Comparison of ENCODE assay signal across 8 mouse cellular contexts in genomic region chr5:142416070-142416775, GRCm38 (mm10). TPM values are rescaled to one million over a fixed set of nuclear protein-coding genes. Genes with fewer than 3 reads are reported as not detected.
DNase-seq lines count a peak whose midpoint lies in the region; ATAC-seq and TF ChIP-seq lines count a peak whose summit lies in the region.

No protein-coding gene starts in this region.

- no peaks in the 10 kb centered on the region for H3K9me3 ChIP-seq in embryonic facial prominence, embryonic 13.5 days

- H3K4me1 ChIP-seq in heart, adult 2 months (ENCODE audit: control insufficient read depth, insufficient read depth, low read length): peaks cover 17% of the 10 kb centered on the region
- H3K4me1 ChIP-seq in embryonic facial prominence, embryonic 13.5 days: peaks cover 38% of the 10 kb centered on the region

- H3K27ac ChIP-seq in heart, adult 2 months: peak overlapping the region; percentile 30
- peak overlapping the region; percentile 53; the same call in 1 of the 2 replicates for H3K27ac ChIP-seq in embryonic facial prominence, embryonic 13.5 days

- DNase-seq in heart, adult 2 months: peak in 1 of 2 experiments; percentile 46
- no peak for DNase-seq in heart, postnatal 14 days
- DNase-seq in CD4-positive, CD25-positive, alpha-beta regulatory T cell, adult 2 months (ENCODE audit: low read depth, low spot score): peak; percentile 81
- DNase-seq in urinary bladder, adult 2 months (ENCODE audit: low spot score): no peak
- no peak for DNase-seq in layer of hippocampus, adult 8-10 months (ENCODE audit: low spot score in 2 of 2)
- no peak for DNase-seq in layer of hippocampus, postnatal 36 days

- no peak for TF ChIP-seq POLR2A in heart, adult 2 months (IDR thresholded peaks at IDR 0.05; ENCODE audit: insufficient read depth, low read depth, low read length)

- 16% methylated on average over 14 of the region's 14 CpGs for WGBS in heart, adult 2 months
- 23% methylated on average over 14 of the region's 14 CpGs for WGBS in embryonic facial prominence, embryonic 13.5 days

- TF ChIP-seq CTCF in heart, adult 2 months (IDR thresholded peaks at IDR 0.05): no peak

- intact Hi-C loops in heart, adult 2 months (cut with DNase I): no loop called here
- intact Hi-C loops in heart, postnatal 14 days (cut with DNase I): no loop called here

- no peak overlapping the region for H3K9ac ChIP-seq in heart, adult 2 months (ENCODE audit: low read depth, low read length)
- H3K9ac ChIP-seq in embryonic facial prominence, embryonic 13.5 days: no peak overlapping the region

- no peak overlapping the region for H3K4me2 ChIP-seq in embryonic facial prominence, embryonic 13.5 days

- no peak for TF ChIP-seq EP300 in heart, adult 2 months (IDR thresholded peaks at IDR 0.05; ENCODE audit: insufficient read depth, low read depth, low read length)

- ATAC-seq in embryonic facial prominence, embryonic 13.5 days (ENCODE audit: insufficient number of reproducible peaks, insufficient read depth, low FRiP score, low TSS enrichment, low read depth): no peak
- ATAC-seq in megakaryocyte-erythroid progenitor cell, adult 5-6 weeks (replicated peaks; ENCODE audit: low FRiP score, low TSS enrichment, poor library complexity, severe bottlenecking): peak; percentile 87

- H3K79me2 ChIP-seq in heart, adult 2 months (replicated peaks; ENCODE audit: control insufficient read depth, insufficient read depth, low read length): peaks cover 11% of the 10 kb centered on the region

- peaks cover 2% of the 10 kb centered on the region for H3K36me3 ChIP-seq in heart, adult 2 months (ENCODE audit: control insufficient read depth, insufficient read depth, low read length)
- peaks cover 30% of the 10 kb centered on the region for H3K36me3 ChIP-seq in embryonic facial prominence, embryonic 13.5 days

- no peak overlapping the region for H3K4me3 ChIP-seq in heart, adult 2 months
- no peak overlapping the region for H3K4me3 ChIP-seq in embryonic facial prominence, embryonic 13.5 days

- no peaks in the 10 kb centered on the region for H3K27me3 ChIP-seq in heart, adult 2 months (ENCODE audit: control insufficient read depth, insufficient read depth, low read length)
- no peaks in the 10 kb centered on the region for H3K27me3 ChIP-seq in embryonic facial prominence, embryonic 13.5 days

RNA-seq across cellular contexts. Expression of gene Foxk1, which starts 14.9 kb away (rescaled TPM):
- total RNA-seq in heart, adult 2 months (2021): 10 to 100 TPM; 13.2 to 13.8 TPM
- 9.2 and 9.5 TPM in 2 replicates for polyA plus RNA-seq in heart, adult 2 months (2012; rRNA removed)
- total RNA-seq in heart, postnatal 14 days (2021): 10 to 100 TPM; 16.7 to 17.5 TPM
- polyA plus RNA-seq in embryonic facial prominence, embryonic 13.5 days (2015; fragmentation: Nextera tagmentation; extraction: Ambion mirVana): 5.0 and 6.3 TPM in 2 replicates
- 12.3 and 17.0 TPM in 2 replicates for total RNA-seq in megakaryocyte-erythroid progenitor cell, adult 5-6 weeks (2014; fragmentation: Nextera tagmentation)
- total RNA-seq in megakaryocyte-erythroid progenitor cell, adult 5-6 weeks (2017): 6.4 and 6.8 TPM in 2 replicates
- 13.8 and 21.3 TPM in 2 replicates for polyA plus RNA-seq in urinary bladder, adult 2 months (2012; rRNA removed)
- 10 to 100 TPM; 45.5 to 49.7 (median 48.7) TPM for total RNA-seq in layer of hippocampus, adult 8-10 months (2022)
- 10 to 100 TPM; 47.9 to 52.2 TPM for total RNA-seq in layer of hippocampus, postnatal 36 days (2021)

RNA-seq across cellular contexts. Expression of gene Ap5z1, which starts 47.5 kb away (rescaled TPM):
- total RNA-seq in heart, adult 2 months (2021): 1 to 10 TPM; 5.4 to 6.4 TPM
- polyA plus RNA-seq in heart, adult 2 months (2012; rRNA removed): 13.0 and 23.6 TPM in 2 replicates
- 1 to 10 TPM; 5.9 to 8.7 TPM for total RNA-seq in heart, postnatal 14 days (2021)
- polyA plus RNA-seq in embryonic facial prominence, embryonic 13.5 days (2015; fragmentation: Nextera tagmentation; extraction: Ambion mirVana): 8.9 and 9.7 TPM in 2 replicates
- total RNA-seq in megakaryocyte-erythroid progenitor cell, adult 5-6 weeks (2014; fragmentation: Nextera tagmentation): 16.4 and 25.5 TPM in 2 replicates
- 2.7 and 4.9 TPM in 2 replicates for total RNA-seq in megakaryocyte-erythroid progenitor cell, adult 5-6 weeks (2017)
- 17.1 and 18.6 TPM in 2 replicates for polyA plus RNA-seq in urinary bladder, adult 2 months (2012; rRNA removed)
- total RNA-seq in layer of hippocampus, adult 8-10 months (2022): 10 to 100 TPM; 22.8 to 30.2 (median 26.2) TPM
- 10 to 100 TPM; 19.7 to 31.9 TPM for total RNA-seq in layer of hippocampus, postnatal 36 days (2021)
